Mouse (Mus musculus) erythroblast, embryonic 14.5 days (primary cell): ENCODE measurements around the gene Wipi1.

Source experiments
- GATA1 ChIP-seq: IDR thresholded peaks from 2 replicates; pipeline ENCODE4 v1.6.1; 2012; ENCODE audit warnings: low read length, inconsistent platforms, mixed read lengths
- TAL1 ChIP-seq: IDR thresholded peaks from 3 replicates; pipeline ENCODE4 v1.6.1; 2012; ENCODE audit warnings: low read length, inconsistent platforms, mixed read lengths

GRCm38 (mm10) chr11:109569007-109569618 lies 42.7 kb downstream of the Wipi1 start:
- no peak for TF ChIP-seq GATA1
- no peak for TF ChIP-seq TAL1
